Mouse (Mus musculus) layer of hippocampus, adult 9-11 months (tissue): Measurements from ENCODE around the gene Tbxas1.
A peak's percentile ranks its signal among the peaks of the same experiment; 100 is the strongest.

Experiments used
- DNase-seq: peaks from one replicate; pipeline ENCODE4 v3.0.0; 2022

Gene Tbxas1

GRCm38 (mm10) chr6:38900479-38901126, 25.4 kb downstream of the Tbxas1 start:
- no peak for DNase-seq

DNA sequence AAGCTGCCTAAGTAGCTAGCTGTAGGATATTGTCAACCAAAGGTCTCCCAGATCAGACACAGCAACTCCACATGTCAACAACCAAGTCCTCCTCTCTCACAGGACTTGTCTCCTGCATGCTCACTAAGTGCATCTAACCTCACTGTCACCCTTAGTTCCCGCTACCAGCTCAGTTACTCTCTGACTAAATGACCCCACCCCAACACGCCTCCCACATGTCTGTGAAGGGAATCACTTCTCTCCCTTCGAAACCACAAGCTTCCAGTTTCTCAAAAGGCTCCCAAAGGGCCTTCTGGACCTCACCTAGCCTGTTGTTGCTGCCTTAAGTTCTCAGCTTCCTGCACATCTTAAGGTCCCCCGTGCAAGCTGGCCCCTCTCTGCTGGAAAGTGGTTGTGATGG, 25.9 kb downstream of the Tbxas1 start:
- DNase-seq, result no peak

DNA sequence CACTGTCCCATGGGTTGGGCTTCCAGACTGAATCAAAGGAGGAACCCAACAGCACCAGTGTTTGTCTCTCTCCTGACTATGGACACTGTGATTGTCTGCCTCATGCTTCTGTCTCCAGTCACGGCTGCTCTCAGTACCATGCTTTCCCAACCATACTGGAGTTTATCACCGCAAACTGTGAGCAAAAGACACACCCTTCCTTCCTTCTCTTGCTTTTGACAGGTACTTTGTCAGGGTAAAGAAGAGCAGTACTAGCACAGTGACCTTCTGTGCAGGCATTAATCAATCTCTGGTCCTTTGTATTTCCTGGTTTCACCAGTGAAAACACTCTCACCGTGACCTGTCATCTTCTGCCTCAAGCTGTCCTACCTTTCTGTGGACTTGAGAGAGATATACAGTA, 26.4 kb downstream of the Tbxas1 start:
- no peak for DNase-seq

DNA sequence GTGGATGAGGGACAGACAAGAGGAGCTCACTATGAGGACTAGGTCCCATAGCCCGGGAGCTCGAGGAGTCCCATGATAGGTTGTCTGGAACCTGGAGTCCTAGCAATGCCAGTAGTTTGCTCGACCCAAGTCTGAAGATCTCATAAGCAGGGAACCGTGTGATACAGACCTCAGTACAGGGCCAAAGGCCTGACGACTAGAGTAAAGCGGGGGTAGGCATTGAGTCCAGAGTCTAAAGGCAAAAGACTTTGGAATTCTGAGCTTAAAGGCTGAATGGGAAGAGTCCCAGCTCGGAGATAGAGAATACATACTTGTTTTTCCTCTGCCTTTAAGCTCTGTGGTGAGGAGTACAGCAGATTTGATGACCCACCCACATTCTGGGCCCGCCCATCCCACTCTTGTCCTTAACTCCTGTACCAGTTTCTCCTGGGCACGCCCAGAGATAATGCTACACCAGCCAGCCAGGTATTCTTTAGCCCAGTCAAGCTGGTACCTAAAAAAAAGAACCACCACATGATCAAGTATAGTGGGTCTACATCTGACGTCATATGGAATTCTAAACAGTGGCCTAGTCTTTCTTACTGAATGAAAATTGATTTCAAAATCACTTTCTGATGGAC, 27.7 kb downstream of the Tbxas1 start:
- no peak for DNase-seq

GRCm38 (mm10) chr6:38906005-38906404, 30.8 kb downstream of the Tbxas1 start:
- DNase-seq, result no peak

- DNase-seq, result no peak
These were observed 33.2 kb downstream of the Tbxas1 start for GRCm38 (mm10) chr6:38908401-38908800.

GRCm38 (mm10) chr6:38910828-38911559, 35.8 kb downstream of the Tbxas1 start:
- peak; percentile 44 for DNase-seq

- no peak for DNase-seq
These were observed 37.0 kb downstream of the Tbxas1 start for GRCm38 (mm10) chr6:38912121-38912660.

GRCm38 (mm10) chr6:38912845-38913244, 37.6 kb downstream of the Tbxas1 start:
- DNase-seq, result peak; percentile 63

GRCm38 (mm10) chr6:38913386-38914042, 38.3 kb downstream of the Tbxas1 start:
- DNase-seq, result no peak

GRCm38 (mm10) chr6:38914181-38914580, 39.0 kb downstream of the Tbxas1 start:
- DNase-seq, result peak; percentile 48

GRCm38 (mm10) chr6:38915776-38916175, 40.6 kb downstream of the Tbxas1 start:
- DNase-seq, result no peak

- no peak for DNase-seq
These were observed 41.4 kb downstream of the Tbxas1 start for GRCm38 (mm10) chr6:38916571-38916970.

DNA sequence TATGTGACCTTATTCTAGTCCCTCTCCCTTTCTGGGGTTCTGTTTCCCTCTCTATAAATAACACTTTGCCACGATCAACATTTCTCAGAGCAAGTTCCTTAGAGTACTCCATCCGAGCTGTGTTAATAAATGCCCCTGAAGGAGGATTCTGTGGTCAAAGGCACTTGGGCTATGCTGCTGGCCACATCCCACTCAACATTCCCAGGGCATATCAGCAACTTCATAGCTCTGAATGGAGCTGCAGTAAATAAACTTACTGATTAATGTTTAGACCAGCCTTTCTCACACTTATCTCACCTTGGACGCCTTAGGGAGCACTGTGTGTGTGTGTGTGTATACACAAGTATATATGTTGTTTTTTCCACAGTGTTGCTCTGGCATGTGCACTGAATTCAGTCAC, 42.2 kb downstream of the Tbxas1 start:
- DNase-seq, result no peak

- DNase-seq, result no peak
These were observed 43.5 kb downstream of the Tbxas1 start for GRCm38 (mm10) chr6:38918728-38919127.

- DNase-seq, result no peak
These were observed 44.0 kb downstream of the Tbxas1 start for GRCm38 (mm10) chr6:38919135-38919740.

DNA sequence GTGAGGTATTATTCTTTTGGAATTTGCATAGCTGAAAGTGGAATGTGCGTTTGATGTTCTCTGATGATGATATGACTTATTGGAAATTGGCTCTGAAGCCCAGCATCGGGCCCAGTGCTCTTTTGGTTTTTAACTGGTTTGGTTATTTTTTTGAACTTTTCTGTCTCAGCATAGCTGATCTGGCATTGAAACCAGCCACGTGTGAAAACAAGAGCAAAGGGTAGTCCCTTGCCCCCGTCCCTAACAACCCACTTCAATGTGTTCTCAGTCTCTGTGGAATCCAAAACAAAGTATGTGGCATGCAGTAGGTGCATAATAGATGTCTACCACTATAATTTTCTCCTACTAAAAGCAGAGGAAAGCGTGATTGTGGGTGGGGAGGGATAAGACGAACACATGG, 44.9 kb downstream of the Tbxas1 start:
- no peak for DNase-seq

DNA sequence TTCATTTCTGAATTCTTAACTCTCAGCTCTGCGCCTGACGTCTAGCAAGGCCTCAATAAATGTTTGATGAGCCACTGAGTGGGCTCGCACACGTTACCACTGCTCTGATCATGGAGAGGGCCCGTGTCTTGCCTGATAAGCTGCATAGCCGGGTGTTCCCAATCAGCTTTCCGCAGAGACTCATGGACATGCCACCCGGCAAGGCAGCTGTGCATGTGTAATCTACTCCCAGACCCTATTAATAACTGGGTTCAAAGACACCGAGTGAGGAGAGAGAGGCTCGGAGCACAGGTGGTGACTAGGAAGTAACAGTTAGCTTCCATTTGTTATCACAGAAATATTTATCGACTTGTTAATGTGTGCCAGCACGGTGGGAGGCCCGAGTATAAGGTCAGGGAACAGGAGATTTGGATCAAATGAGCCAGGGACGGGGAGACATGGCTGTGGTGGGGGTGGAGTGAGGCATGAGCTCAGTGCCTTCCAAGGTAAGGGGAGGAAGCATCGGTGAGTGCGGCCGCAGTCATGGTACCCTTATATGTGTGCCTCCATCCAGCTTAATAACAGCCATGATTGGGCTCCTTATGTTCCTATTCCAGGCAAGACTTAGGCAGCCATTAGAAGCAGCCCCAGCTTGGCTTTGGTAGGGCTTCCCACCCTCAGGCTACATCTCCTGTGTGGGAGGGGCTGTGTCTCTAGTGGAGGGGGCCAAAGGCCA, 46.0 kb downstream of the Tbxas1 start:
- DNase-seq, result no peak

GRCm38 (mm10) chr6:38921810-38922116, 46.6 kb downstream of the Tbxas1 start:
- no peak for DNase-seq

- no peak for DNase-seq
These were observed 47.3 kb downstream of the Tbxas1 start for GRCm38 (mm10) chr6:38922517-38922916.

DNA sequence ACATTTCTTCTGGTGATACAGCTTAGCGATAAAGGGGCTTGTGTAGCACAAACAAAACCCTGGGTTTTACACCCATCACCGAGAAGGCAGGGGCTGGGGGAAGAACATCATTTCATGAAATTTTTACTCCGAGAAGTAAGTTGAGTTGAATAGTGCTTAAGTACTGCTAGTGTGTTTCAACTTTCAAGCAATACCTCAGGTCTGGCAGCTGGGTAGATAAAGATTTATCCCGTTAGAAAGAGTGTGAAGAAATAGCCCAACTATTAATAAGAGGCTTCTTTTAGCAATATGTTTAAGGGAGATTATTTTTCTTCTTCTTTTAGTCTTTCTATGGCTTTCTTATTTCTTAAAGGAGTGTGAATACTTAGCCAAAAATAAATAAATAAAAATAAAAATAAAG, 48.2 kb downstream of the Tbxas1 start:
- DNase-seq, result no peak
